Mouse (Mus musculus) CD4-positive, CD25-positive, alpha-beta regulatory T cell, adult 4 months (primary cell): Measurements from ENCODE around the gene Fut8. TPM values are rescaled to one million over a fixed set of nuclear protein-coding genes. Genes with fewer than 3 reads are reported as not detected.

Experiments
- ATAC-seq: one replicate; pipeline ENCODE4 v1.8.0; 2017
- polyA plus RNA-seq, 2 experiments: library from polyadenylated mRNA; unstranded; fragments of 100-300 nt; shearing (Covaris generic); gene quantifications; one replicate each; pipeline ENCODE4 v1.2.1; 2017

The Fut8 gene
- polyA plus RNA-seq: 10 to 100 TPM; 12.3 to 15.5 TPM

DNA sequence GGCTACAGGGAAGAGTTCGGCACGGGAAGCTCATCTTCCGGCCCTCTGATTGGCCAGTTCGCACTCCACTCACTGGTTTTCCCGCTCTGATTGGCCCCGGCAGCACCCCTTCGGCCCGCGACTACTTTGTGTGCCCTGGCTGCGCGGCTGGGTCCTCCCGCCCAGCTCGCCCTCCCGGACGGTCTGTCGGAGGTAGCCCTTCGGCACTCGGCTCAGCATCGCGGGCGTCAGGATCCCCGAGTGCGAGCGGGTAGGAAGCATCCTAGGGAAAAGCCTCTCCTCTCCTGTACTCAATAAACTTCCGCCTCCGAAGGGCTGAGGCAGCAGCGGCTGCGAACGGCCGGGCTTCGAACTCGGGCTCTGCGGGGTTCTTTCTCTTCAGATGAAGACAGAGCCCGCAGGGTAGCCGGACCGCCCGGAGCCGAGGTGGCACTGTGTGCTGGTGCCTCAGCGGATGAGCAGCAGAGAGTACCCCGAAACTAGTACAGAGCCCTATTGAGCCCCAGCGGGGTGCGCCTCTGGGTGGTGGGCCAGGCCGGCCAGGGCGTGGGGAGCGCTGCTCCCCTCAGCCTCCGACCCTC lies at the start of gene Fut8:
TSS of gene Fut8 (plus strand) at position 176 of the 581 bp plus-strand sequence.
- peak; percentile 58 for ATAC-seq

DNA sequence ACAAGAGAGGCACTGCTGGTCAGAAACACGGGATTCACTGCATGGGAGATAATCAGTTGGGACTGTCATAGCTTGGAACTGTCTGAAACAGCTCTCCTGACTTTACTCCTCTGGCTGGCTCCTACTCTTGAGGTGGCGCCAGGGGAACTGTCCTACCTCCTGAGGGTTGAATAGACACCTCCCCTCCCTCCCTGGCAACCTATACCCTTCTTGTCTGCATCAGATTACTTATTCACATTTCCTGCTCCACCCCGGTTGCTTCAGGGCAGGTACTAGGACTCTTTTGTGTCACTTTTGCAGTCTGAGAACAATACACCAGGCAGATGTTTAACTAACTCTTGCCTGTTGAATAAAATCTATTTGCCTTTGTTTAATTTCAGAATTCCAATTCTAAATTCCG lies 48.8 kb upstream of the Fut8 start:
- peak; percentile 32 for ATAC-seq

DNA sequence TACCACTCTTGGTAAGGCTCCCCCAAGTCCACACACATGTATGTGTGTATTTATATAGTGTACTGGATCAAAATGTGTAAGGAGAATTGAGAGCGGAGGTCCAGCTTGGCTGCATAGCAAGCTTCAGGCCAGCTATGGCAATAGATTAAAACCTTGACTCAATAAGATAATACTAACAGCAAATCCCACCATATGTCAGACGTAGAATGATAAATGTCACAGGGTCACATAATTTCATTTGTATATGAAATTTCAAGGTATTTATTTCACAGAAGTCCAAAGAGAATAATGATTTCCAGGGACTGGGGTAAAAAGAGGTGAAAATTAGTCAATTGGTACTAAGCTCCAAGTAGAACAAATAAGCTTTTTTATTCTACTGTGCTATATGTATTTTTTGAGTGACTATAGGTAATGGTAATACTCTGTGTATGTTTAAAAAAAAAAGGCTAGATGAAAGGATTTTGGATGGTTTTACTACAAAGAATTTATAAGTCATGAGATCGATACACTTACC lies 47.9 kb upstream of the Fut8 start:
- no peak for ATAC-seq

DNA sequence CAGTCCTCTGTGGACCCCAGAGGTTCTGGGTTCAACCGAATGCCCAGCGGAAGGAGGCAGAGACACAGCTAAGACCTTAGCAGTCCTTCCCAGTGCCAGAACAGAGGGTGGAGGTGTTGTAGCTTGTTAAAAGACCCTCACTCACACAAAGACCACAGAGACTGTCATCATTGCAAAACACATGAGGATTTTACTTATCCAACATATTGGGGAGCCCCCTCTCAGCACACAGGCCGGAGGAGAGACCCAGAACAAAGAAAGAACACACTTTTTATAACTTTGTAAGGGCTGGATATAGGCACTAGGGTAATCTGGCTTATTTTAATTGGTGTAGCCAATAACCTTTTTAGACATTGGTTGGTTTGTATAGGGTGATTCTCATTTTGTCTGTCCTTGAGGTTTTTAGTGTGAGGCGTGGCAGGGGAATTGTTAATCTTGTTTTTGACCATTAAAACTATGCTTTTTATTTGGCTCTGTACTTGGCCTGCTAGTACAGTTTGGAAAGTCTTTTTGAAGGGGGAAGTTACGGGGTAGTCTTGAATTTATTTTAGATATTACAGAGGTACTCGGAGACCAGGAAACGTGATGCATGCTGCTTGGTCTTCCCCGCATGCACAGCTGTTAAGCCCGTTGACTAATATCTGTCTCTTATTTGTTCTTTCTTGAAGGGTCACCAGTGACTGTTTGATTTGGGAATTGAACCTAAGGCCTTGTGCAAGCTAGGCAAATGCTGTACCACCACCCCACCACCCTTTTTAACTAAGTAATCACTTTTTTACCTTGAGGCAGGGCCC lies 46.2 kb upstream of the Fut8 start:
- ATAC-seq: no peak

DNA sequence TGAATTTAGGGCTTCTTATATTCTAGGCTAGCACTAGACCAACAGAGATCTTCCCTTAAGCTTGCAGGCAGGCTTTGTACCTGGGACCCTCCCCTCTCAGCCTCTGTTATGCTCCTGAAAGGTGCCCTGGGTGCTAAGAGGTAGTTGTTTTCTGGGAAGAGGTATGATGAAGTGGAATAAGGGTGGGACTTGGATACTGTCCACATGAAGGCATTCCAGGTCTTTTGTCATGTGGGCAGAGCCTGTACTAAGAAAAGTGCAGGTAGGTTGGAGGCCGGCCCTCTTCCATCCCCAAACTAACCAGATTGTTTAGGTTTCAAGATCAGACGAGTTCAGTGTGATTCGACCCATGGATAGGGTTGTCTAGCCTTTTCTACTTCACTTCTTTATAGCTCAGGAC lies 45.2 kb upstream of the Fut8 start:
- no peak for ATAC-seq

DNA sequence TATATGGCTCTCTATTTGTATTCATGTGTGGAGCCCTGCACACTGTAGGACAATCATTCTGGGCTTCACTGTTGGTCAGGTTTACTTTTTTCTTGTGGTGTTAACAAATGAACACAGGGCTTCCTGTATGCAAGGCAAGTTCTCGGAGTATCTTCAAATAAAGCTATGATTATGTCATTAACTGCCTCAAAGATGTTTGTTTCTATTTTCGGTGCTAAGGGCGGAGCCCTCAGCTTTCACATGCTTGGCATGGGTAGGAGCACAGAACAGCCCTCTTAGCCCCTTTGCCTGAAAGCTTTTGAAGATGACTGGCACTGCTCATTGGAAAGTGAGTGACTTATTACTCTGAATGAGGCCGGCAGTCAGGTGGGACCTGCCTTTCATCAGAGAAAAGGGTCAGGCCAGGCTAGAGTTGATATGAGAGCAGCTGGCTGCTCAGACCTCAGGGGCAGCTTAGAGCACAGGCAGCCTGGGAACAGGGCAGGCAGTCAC lies 44.7 kb upstream of the Fut8 start:
- peak; percentile 70 for ATAC-seq

DNA sequence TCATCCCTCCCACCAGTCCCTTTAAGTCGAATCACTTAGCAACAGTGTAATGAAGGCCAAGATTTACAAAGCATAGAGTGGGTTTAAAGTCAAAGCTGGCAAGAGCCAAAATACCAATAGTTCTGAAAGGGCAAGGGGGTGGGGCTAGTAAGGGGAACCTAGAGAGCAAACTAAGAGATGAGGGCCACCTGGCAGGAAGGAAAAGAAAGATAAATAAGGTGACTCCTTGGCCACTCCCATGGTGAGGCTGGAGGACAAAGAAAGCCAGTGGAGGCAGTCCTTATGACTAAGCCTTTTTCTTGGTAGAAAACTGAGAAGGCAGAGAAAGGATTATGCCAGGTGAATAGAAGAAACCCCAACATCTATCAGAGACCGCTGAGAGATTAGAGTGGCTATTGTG lies 42.9 kb upstream of the Fut8 start:
- ATAC-seq: no peak

DNA sequence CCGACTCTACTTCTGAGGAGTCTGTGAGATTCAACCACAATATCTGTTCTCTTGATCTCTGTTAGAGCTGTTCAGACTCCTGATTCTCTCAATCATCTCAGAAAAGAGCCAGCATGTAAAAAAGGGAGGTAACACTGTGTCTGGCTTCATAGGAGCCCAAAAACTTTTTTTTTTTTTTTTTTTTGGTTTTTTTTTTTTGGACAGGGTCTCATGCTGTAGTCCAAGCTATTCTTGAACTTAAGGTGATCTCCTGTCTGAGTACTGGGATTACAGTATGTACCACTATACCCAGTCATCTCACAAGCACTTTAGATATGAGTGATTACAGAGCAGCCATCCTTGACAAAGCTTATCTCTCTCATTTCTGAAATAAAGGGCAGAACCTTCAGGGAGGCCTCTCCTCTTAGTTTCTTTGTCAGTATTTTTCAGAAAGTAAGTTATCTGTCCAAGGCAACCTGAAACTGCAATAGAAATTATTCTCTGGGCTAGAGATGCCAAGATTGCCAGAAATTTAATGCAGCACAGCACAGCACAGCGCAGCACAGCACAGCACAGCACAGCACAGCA lies 41.3 kb upstream of the Fut8 start:
- ATAC-seq: no peak

DNA sequence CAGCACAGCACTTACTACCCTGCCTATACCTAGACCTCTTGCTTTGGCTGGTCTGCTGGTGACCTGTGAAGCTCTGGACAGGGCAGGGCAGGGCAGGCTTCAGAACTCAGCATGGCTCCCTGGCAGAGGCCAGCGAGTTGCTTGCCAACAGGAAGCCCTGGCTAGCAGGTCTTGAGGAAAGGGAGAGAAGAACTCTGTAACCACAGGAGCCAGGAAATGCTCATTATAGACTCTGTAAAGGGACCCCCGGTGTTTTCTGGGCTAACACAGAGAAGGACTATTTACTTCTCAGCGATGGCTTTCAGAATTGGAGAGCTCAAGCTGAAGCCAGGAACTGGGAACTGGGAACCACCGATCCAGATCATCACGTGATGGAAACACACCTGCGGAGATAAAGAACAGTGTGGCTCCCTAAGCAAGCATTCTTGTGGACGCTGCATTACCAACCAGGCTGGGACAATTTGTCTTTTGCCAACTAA lies 40.8 kb upstream of the Fut8 start:
- ATAC-seq: no peak

DNA sequence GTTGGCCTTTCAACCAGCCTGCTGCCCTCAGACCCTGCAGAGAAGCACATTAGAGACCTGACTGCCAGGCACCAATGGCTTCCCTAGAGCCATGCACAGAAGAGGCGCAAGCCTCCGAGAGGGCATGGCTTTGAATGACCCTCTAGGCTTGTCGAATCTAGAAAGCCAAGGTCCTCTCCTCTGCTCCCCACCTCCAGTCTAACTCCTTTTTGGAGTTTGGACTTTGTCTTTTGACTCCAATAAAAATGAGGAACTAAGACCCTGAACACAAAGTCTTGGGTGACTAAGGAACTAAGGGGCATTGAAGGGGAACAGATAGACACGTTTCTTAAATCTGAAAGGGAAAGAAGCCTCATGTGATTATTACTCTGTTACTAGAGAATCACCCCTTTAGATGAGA lies 39.7 kb upstream of the Fut8 start:
- ATAC-seq: no peak

DNA sequence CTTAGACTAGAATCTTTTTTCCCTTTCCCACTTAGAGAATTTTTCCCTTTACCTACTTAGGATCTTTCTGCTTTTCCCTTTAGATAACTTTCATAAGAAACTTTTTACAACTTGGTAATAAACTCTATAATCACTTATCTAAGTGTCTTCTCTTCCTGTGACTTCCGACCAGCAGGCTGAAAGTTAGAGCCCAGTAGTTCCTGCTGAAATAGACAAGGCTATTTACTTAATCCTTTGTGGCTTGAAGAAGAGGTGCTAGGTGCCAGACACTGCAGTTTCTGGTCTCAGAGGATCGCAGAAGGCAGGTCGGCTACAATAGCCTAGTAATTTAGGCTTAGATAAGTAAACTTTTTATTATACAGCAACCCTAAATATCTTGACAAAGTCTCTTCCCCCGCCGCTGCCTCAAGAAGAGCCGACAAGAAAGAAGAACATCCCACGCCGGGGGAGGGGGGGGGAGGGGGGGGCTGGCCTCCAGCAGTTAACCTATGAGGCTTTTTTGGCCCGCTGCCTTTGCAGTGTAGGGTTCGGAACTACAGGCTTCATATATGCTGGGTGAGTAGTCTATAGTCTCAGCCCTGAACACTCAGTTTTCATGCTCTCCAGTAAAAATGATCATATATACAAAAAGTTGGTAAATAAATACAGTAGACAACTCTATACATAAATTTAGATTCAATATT lies 36.3 kb upstream of the Fut8 start:
- ATAC-seq: no peak

DNA sequence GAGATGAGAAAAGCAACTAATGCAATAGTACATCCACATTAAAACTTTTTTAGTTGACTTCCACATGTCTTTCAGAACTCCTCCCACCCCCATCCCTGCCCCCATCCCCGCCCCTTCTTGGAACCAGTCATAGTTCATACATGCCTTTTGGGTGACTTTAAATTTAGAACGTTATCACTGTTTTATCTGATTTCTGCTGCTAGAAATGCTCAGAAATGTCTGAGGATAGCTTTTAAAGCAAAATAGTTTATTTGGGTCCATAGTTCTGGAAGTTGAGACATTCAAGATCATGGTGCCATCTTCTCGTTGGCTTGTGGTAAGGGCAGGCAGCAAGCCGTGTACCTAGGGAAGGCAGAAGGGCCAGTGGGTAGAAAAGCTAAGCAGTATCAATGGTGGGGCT lies 34.8 kb upstream of the Fut8 start:
- ATAC-seq: no peak

DNA sequence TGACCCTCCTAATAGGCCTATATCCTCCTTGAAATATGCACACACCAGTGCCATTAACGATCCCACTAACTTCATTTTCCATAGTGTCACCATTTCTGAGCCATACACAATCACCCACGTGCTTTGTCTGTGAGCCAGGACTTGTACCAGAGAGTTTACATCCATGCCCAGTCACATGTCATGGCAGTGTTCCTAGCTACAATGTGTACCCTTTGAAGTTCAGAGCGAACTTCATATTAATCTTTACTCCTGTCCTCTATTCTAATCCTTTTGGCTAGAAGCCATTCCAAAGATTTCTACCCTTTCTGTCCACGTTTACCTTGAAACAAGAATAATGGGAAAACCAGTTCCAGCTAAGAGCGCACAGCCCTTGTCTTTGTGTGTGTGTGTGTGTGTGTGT lies 31.1 kb upstream of the Fut8 start:
- no peak for ATAC-seq

DNA sequence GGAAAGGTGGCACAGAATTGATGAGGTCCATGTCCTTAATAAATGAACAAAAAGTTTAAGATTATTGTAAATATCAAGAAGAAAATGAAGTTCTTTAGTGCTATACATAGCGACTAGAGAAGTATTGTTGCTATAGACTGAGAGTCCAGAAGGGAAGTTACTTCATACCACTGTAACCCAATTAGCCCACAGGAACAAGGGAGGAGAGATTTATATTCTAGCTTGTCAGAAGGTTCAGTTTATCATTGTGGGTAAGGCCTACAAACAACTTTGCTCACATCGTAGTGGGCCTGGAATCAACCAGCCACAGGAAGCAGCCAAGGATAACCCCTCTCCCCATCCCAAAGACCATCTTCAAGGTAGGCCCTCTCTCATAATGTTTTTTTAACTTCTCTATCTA lies 29.9 kb upstream of the Fut8 start:
- ATAC-seq: no peak

DNA sequence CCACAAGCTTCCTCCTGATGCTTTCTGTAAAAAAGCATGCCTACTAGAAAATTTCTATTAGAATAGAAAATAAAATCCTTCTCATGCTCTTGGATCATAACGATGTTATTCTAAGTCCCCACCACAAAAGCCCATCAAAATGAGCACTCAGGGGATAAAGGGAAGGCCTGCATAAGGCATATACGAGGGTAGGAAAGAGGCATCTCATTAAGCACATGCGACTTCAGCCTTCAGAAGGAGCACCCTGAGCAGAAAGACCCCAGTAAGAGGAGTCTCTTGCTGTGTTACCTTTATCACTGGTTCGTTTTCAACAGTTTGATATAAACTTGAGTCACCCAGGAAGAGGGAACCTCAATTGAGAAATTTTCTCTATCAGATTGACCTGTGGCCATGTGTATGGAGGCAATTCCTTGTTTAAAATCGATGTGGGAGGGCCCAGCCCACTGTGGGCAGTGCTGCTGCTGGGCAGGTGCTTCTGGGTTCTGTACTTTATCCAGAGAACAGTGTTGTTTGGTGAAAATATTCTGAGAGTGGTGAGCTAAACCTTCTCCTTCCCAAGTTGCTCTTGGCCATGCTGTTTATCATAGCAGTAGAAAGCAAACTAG lies 29.2 kb upstream of the Fut8 start:
- ATAC-seq: no peak

DNA sequence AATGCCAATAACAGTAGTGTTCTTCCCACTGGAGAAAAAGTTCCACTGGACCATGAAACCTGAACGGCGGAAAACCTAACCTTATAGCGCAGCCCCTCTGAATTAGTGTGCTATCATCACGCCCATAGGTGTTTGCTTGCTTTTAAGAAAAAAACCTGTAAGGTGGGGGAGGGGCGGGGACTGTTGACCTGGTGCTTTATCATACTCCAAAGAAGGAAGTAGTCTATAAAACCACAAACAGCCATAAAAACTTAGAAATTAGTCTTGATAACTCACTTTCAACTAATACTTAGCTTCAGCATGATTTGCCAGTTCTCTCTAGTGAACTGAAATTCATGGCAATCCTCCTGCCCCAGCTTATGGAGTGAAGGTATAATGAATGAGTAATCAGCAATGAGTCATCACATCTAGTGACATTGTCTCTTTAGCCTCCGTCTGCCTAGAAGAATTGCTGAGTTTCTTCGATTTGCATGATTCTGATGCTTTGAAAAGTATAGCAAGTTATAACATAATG lies 26.2 kb upstream of the Fut8 start:
- no peak for ATAC-seq

DNA sequence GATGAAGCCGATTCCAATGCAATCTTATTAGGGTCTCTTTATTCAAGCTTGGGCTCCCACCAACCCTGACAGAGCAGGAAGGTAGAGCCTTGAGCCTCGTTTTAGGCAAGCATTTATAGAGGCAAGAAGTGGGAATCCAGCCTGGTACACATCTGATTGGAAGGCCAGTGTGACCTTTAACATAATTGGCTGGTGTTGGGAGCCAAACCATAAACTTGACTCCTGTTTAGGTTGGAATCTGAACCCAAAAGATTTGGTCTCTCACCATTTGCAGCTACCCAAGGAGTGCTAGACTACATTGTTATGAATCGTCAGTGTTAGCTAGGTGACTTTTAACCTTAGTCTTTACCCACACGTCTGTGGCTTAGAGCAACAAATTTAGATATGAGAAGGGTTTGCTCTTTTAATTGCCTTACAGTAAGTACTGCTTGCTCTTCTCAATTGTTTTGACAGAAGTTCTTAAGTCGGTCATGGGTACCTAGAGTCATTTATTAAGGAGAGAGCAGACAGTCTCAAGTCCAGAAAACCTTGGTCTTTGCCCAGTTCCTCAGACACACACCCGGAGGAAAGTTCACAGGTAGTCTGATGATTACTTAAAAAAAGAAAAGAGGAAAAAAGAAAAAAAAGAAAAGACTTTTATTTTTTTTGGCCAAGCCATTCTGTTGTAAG lies 23.9 kb upstream of the Fut8 start:
- no peak for ATAC-seq

DNA sequence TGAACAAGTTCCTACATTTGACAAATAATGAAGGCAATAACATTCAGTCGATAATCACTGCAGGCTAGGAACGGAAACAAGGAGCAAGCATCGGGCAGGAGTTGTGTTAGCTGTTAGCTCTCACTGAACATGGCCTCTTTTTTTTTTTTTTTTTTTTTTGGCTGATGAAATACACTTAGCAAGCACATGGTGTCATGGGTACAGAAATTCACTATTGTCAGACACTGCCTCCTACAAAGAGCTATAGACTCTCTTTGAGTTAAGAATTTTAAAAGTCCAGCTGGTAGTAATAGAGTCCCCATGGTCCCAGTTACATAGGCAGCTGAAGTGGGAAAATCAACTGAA lies 23.4 kb upstream of the Fut8 start:
- no peak for ATAC-seq

DNA sequence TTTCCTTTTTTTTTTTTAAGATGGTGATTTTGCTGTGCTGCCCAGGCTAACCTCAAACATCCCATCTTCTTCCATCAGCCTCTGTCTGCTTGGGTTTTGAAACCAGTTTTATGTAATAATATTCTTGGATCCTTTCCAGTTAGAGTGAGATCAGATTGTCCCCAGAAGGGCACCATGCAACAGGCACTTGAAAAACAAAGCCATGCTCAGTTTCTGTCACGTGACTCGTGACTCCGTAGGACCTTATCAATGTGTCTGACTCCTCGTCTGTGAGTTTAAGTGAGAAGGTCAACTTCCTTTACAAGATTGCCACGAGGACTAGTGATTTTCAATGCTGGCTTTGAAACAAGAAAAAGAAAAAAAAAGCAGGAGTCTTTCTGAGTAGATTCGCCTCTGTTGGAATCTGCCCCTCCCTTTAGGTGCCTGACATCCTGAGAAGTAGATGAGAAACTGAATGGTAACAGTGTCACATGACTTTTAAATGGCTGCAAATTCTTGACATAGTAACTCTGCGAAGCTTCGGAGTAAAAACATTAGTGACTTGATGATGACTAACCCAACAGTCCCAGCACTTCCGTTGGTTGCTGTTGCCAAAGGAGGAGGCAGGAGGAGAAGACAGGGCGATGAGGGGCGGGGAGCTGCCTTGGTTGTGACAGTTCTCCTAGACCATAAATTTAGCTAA lies 21.3 kb upstream of the Fut8 start:
- ATAC-seq: peak; percentile 54

DNA sequence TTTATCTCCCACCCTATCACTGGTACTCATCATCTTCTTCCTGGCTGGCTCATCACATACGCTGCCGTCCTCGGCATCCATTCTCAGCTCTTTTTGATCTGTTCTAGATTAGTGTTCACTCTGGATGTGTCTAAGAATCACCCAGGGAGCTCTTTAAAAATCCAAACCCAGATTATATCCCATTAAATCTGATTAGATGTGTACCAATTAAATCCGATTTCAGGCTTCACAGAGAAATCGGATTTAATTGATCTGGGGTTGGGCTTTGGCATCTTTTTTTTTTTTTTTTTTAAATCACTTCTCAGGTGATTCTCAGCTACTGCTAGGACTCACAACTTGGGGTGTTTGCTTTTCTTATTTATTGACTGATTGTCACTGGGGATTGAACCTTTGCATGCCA lies 17.3 kb upstream of the Fut8 start:
- ATAC-seq: no peak

DNA sequence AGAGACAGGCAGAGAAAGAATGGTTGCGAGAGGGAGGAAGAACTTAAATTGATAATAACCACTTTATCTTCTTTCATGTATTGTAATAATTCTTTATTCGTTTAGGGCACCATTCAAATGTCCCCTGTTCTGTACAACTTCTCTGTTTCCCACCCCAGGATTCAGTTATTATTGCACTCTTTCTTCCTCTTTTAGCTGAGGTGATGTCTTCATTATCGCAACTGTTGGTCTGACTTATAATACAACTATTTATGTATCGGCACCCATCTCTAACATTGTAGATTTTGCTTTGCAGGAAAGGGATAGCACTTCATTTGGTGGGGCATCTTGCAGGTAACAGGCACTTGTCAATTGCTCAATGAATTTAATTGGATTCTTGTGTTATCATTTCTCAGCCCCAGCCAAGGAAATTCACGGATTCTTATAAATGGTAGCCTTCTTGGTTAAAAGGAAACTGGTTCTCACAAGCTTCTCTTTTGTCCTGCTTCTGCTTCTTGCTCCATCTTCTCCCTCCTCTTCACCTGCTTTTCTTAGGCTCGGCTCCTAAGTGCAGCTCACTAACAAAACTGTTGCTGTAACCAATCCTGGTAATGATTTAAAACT lies 15.6 kb upstream of the Fut8 start:
- no peak for ATAC-seq
